Mouse (Mus musculus): ENCODE measurements around the gene Zbtb44. TPM values are rescaled to one million over a fixed set of nuclear protein-coding genes. Genes with fewer than 3 reads are reported as not detected.

Zbtb44 gene
- polyA plus RNA-seq, 1 experiment = 0.66 TPM

DNA sequence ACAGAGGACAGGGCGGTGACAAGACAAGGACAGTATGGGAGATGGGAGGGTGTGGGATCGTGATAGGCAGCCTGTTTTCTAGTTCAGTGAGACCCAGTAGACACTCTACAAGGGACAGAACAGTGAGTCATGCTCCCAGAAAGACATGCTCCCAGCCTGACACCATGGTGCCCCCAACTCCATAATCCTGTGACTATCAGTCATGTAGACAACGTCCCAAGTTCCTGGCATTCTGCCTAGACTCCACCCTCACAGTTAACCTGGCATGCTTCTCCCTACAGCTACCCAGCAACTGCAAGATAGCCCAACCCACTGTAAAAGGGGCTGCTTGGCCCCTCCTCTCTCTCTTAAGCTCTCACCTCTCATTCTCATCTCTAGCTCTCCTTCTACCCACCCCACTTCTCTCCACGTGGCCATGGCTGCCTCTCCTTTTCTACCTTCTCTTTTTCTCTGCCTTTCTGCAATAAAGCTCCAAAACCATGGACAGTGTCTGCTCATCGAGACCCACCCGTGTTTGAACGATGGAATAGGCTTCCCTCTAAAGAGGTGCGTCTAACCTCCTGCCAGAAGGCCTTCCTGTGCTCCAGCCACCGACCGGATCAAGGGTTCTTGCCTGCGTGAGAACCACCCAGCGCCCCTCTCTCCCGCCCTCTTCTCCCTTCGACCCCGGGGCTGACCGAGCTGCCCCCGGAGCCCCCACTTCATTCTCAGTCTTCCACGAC lies 61.8 kb downstream of the Zbtb44 start:
- TF ChIP-seq GATA1 (IDR thresholded peaks at IDR 0.05; ENCODE audit: low read length) = no peak
- no peak for TF ChIP-seq TAL1 (IDR thresholded peaks at IDR 0.05; ENCODE audit: low read length)
- no peaks in the 10 kb centered on the region for H3K27me3 ChIP-seq (ENCODE audit: control insufficient read depth)
- no peaks in the 10 kb centered on the region for H3K9me3 ChIP-seq (ENCODE audit: control insufficient read depth, low read length)
- H3K36me3 ChIP-seq (ENCODE audit: control insufficient read depth) = no peaks in the 10 kb centered on the region
- no peaks in the 10 kb centered on the region for H3K4me1 ChIP-seq (ENCODE audit: control insufficient read depth)
- no peak overlapping the region for H3K4me3 ChIP-seq (replicated peaks)

DNA sequence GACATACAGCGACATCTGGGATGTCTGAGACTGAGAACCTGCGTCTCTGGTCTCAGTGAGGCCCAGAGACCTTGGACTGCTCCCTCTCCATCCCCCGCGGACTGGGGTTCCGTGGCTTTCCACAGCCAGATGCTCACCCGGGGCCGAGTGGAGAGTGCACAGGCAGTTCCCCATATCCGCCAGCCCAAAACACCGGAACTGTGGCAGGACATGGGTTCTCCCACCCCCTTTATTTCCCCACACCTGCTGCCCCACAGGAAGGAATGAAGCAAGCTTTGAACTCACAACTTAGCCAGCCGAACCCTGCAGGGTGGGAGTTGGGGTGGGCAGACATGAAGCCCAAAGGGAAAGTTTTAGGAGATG lies 62.4 kb downstream of the Zbtb44 start:
- no peak for TF ChIP-seq GATA1 (IDR thresholded peaks at IDR 0.05; ENCODE audit: low read length)
- TF ChIP-seq TAL1 (IDR thresholded peaks at IDR 0.05; ENCODE audit: low read length) = no peak
- no peak overlapping the region for H3K4me3 ChIP-seq (replicated peaks)
- H3K27me3 ChIP-seq (ENCODE audit: control insufficient read depth) = no peaks in the 10 kb centered on the region
- H3K9me3 ChIP-seq (ENCODE audit: control insufficient read depth, low read length) = no peaks in the 10 kb centered on the region
- H3K4me1 ChIP-seq (ENCODE audit: control insufficient read depth) = no peaks in the 10 kb centered on the region
- no peaks in the 10 kb centered on the region for H3K36me3 ChIP-seq (ENCODE audit: control insufficient read depth)

DNA sequence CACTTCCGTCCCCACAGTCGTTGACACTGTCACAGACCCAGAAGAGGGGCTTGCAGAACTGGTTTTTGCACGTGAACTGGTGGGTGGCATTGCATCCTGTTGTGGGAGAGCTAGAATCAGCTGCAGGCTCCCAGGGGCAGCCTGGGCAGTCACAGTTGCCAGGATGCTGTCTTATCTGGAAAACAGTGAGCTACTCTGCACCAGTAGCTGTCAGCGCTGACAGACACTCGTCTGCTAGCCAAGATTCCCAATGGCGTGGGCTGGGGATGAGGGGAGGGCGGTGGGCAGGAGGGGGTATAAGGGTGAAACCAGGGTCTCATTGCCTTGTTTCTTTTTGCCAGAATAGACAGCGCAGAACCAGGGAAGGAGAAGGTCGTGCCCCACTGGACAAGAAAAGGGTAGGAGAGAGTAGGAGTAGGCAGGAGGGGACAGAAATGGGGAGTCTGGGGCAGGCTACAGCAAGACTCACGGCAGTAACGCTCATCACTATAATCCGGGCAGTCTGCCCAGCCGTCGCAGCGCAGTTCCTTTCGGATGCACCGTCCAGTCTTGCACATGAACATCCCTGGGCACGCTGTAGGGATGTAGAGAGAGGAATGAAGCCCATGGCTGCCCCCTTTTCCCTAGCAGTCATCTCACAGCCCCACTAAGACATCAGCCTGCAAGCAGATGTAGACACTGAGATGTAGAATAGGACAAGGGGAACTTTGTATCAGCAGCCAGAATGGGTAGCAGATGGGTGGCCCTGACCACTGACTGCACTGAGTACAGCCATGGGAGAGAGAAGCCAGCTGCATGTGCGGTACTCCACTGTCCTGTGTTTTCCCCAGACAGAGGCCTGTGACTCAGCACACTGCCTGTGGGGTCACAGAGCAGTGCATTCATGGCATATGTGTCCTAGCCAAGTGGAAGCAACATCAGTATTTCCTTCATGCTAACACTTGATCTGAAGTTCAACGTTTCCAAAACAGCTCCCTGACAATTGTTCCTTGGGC lies 66.9 kb downstream of the Zbtb44 start:
- Histone ChIP-seq H3K4me3 (replicated peaks) (no peak overlapping the region), H3K4me1 (ENCODE audit: control insufficient read depth) (no peaks in the 10 kb centered on the region), H3K27me3 (ENCODE audit: control insufficient read depth) (no peaks in the 10 kb centered on the region), H3K9me3 (ENCODE audit: control insufficient read depth, low read length) (no peaks in the 10 kb centered on the region), H3K36me3 (ENCODE audit: control insufficient read depth) (no peaks in the 10 kb centered on the region)
- TF ChIP-seq GATA1 (IDR thresholded peaks at IDR 0.05; ENCODE audit: low read length) (no peak), TAL1 (IDR thresholded peaks at IDR 0.05; ENCODE audit: low read length) (no peak)

DNA sequence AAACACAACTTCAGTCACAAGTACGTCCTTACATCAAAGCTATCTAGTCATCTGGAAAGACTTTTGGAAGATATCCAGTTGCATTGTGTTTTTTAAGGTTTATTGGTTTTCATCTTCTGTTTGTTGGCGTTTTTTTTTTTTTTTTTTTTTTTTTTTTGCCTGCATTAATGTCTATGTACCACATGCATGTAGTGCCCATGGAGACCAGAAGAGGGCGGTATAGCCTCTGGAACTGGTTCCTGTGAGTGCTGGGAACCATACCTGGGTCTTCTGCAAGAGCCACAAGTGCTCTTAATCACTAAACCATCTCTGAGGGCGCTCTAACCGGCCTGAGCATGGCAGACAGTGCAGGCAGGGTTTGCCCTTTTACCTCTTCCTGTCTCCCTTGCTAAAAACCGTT lies 67.7 kb downstream of the Zbtb44 start:
- H3K9me3 ChIP-seq (ENCODE audit: control insufficient read depth, low read length) = no peaks in the 10 kb centered on the region
- H3K27me3 ChIP-seq (ENCODE audit: control insufficient read depth) = no peaks in the 10 kb centered on the region
- no peaks in the 10 kb centered on the region for H3K36me3 ChIP-seq (ENCODE audit: control insufficient read depth)
- H3K4me3 ChIP-seq (replicated peaks) = no peak overlapping the region
- H3K4me1 ChIP-seq (ENCODE audit: control insufficient read depth) = no peaks in the 10 kb centered on the region
- no peak for TF ChIP-seq TAL1 (IDR thresholded peaks at IDR 0.05; ENCODE audit: low read length)
- TF ChIP-seq GATA1 (IDR thresholded peaks at IDR 0.05; ENCODE audit: low read length) = no peak

DNA sequence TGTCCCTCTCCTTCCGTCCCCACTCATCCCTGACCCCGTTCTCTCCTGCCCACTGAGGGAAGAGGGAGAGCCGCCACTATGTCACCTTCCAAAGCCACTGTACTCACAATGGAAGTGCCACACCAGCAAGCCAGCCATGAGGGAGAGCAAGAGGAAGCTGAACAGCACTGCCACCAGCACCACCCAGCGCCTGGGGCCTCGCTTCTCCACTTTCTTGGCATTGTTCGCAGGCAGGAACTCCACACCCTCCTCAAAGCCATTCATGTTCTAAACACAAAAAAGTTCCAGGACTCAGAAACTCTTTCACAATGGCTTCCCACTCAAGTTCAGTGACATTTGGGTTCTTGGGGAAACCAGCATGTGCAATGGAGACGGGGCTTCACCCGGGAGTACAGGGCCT lies 78.0 kb downstream of the Zbtb44 start:
- Histone ChIP-seq H3K4me1 (ENCODE audit: control insufficient read depth) (no peaks in the 10 kb centered on the region), H3K27me3 (ENCODE audit: control insufficient read depth) (no peaks in the 10 kb centered on the region), H3K36me3 (ENCODE audit: control insufficient read depth) (no peaks in the 10 kb centered on the region), H3K4me3 (replicated peaks) (no peak overlapping the region), H3K9me3 (ENCODE audit: control insufficient read depth, low read length) (no peaks in the 10 kb centered on the region)
- TF ChIP-seq TAL1 (IDR thresholded peaks at IDR 0.05; ENCODE audit: low read length) = no peak
- no peak for TF ChIP-seq GATA1 (IDR thresholded peaks at IDR 0.05; ENCODE audit: low read length)

DNA sequence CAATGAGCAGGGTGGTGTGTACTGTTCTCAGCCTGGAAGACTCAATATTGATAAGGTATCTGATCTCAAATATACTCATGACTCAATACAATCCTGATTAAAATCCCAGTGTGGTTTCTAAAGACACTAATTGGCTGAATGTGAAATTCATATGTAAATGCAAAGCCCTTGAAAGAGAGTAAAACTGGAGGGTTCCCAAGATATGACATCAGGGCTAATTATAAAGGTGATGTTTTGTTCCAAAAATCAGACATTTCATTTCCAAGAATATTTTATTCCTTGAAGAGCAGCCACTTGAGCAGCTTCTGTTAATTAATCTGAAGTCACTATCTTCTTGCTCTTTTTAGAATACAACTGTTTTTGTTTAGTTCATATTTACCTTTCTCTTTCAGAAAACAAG lies 85.1 kb downstream of the Zbtb44 start:
- TF ChIP-seq GATA1 (IDR thresholded peaks at IDR 0.05; ENCODE audit: low read length) (no peak), TAL1 (IDR thresholded peaks at IDR 0.05; ENCODE audit: low read length) (no peak)
- H3K27me3 ChIP-seq (ENCODE audit: control insufficient read depth) = peaks cover 4% of the 10 kb centered on the region; the same call in 1 of the 2 replicates
- H3K4me1 ChIP-seq (ENCODE audit: control insufficient read depth) = no peaks in the 10 kb centered on the region
- H3K9me3 ChIP-seq (ENCODE audit: control insufficient read depth, low read length) = no peaks in the 10 kb centered on the region
- H3K36me3 ChIP-seq (ENCODE audit: control insufficient read depth) = no peaks in the 10 kb centered on the region
- no peak overlapping the region for H3K4me3 ChIP-seq (replicated peaks)

DNA sequence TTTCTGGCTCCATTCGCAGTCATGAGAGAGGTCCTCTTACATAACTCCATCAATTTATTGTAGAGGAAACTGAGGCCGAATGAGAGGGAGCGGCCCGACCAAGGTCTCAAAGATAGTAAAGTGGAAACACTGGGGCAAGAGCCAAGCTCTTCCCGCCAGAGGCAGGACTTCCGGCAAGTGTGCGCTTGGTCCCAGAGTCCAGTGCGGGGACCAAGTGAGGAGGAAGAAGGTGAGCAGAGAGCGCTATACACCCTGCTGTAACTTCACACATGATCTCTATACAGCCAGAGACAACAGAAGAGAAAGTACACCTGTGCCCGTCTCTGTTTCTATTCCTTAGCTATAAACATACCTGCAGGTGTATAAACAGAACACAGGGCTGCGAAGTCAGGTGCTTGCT lies 86.6 kb downstream of the Zbtb44 start:
- Histone ChIP-seq H3K4me1 (ENCODE audit: control insufficient read depth) (no peaks in the 10 kb centered on the region), H3K36me3 (ENCODE audit: control insufficient read depth) (no peaks in the 10 kb centered on the region), H3K27me3 (ENCODE audit: control insufficient read depth) (peaks cover 4% of the 10 kb centered on the region; the same call in 1 of the 2 replicates), H3K9me3 (ENCODE audit: control insufficient read depth, low read length) (no peaks in the 10 kb centered on the region), H3K4me3 (replicated peaks) (no peak overlapping the region)
- no peak for TF ChIP-seq TAL1 (IDR thresholded peaks at IDR 0.05; ENCODE audit: low read length)
- TF ChIP-seq GATA1 (IDR thresholded peaks at IDR 0.05; ENCODE audit: low read length) = no peak

DNA sequence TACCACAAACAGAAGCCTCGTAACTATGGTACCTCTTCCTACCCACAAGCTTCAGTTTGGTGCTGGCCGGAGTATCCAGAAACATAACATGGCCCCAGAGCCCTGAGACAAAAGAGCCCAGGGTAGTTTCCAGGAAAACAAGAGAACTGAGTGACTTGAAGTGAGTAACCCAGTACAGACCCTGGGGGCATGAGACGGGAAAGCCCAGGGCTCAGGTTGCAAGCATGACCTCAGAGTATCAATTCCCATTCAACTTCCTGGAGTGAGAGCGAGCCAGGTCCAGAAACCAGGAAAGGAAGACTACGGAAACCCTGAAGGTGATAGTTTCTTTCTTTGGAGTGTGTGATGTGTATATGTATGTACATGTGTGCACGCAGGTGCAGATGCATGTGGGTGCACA lies 87.0 kb downstream of the Zbtb44 start:
- Histone ChIP-seq H3K36me3 (ENCODE audit: control insufficient read depth) (no peaks in the 10 kb centered on the region), H3K4me3 (replicated peaks) (no peak overlapping the region), H3K27me3 (ENCODE audit: control insufficient read depth) (peaks cover 4% of the 10 kb centered on the region; the same call in 1 of the 2 replicates), H3K4me1 (ENCODE audit: control insufficient read depth) (no peaks in the 10 kb centered on the region), H3K9me3 (ENCODE audit: control insufficient read depth, low read length) (no peaks in the 10 kb centered on the region)
- TF ChIP-seq TAL1 (IDR thresholded peaks at IDR 0.05; ENCODE audit: low read length) (no peak), GATA1 (IDR thresholded peaks at IDR 0.05; ENCODE audit: low read length) (no peak)
